7 mouse cellular contexts compared by ENCODE assay signal in the genomic region with DNA sequence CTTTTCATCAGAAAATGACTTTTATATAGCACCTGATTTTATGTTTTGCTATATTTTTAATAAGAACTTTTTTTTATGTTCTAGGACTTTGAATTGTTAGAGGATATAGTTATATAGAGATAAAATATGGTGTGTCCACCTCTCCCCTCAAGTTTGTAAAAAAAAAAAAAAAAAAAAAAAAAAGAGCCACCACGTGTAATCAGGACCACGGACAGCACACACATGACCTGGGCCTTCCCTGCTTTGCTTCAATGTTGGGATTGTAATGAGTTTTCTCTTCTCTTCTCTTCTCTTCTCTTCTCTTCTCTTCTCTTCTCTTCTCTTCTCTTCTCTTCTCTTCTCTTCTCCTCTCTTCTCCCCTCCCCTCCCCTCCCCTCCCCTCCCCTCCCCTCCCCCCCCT.
DNase-seq lines count a peak whose midpoint lies in the region; ATAC-seq and TF ChIP-seq lines count a peak whose summit lies in the region.
"Not testable (repeated sequence)": the region's sequence is repeated elsewhere in the genome, so short reads cannot be mapped to it uniquely, and the experiment has no call there.

No protein-coding gene starts in this region.

- not testable (repeated sequence) for H3K4me1 ChIP-seq in MEL (ENCODE audit: control insufficient read depth in 1 of 2, insufficient read depth in 2 of 2, low read length in 2 of 2); embryonic facial prominence, embryonic 11.5 days (ENCODE audit: control insufficient read depth, insufficient read depth, low read length); kidney, postnatal 0 days (replicated peaks; ENCODE audit: insufficient read depth, low read length); lung, embryonic 14.5 days (ENCODE audit: insufficient read depth)

- H3K9ac ChIP-seq in MEL (ENCODE audit: control insufficient read depth, low read depth, low read length, poor library complexity, severe bottlenecking); embryonic facial prominence, embryonic 11.5 days (replicated peaks; ENCODE audit: low read length); kidney, postnatal 0 days (ENCODE audit: low read depth, low read length); lung, embryonic 14.5 days: not testable (repeated sequence)

- H3K36me3 ChIP-seq in MEL (ENCODE audit: control insufficient read depth in 1 of 2, insufficient read depth in 2 of 2, low read length in 2 of 2); embryonic facial prominence, embryonic 11.5 days (replicated peaks; ENCODE audit: control insufficient read depth, insufficient read depth, low read depth, low read length); kidney, postnatal 0 days (ENCODE audit: insufficient read depth, low read length); lung, embryonic 14.5 days (ENCODE audit: insufficient read depth): not testable (repeated sequence)

- not testable (repeated sequence) for TF ChIP-seq RAD21 in MEL (IDR thresholded peaks at IDR 0.05; ENCODE audit: low read depth, low read length)

- WGBS in embryonic facial prominence, embryonic 11.5 days = 19% methylated on average over 2 of the region's 2 CpGs
- WGBS in kidney, postnatal 0 days = 3% methylated on average over 2 of the region's 2 CpGs
- WGBS in lung, embryonic 14.5 days = 5% methylated on average over 2 of the region's 2 CpGs

- not testable (repeated sequence) for TF ChIP-seq EP300 in MEL (IDR thresholded peaks at IDR 0.05; ENCODE audit: low read depth in 1 of 2, low read length in 2 of 2)

- not testable (repeated sequence) for TF ChIP-seq CTCF in MEL (IDR thresholded peaks at IDR 0.05 in 2 of 3, conservative IDR thresholded peaks at IDR 0.05 in 1 of 3; ENCODE audit: control insufficient read depth in 1 of 3, insufficient read depth in 1 of 3, low read depth in 2 of 3, low read length in 3 of 3, poor library complexity in 1 of 3, severe bottlenecking in 1 of 3); kidney, postnatal 0 days (IDR thresholded peaks at IDR 0.05; ENCODE audit: low read depth); lung, embryonic 14.5 days (IDR thresholded peaks at IDR 0.05; ENCODE audit: low read depth)

- H3K27ac ChIP-seq in MEL (ENCODE audit: control insufficient read depth, low read depth, low read length); embryonic facial prominence, embryonic 11.5 days (replicated peaks; ENCODE audit: low read depth, low read length); kidney, postnatal 0 days; lung, embryonic 14.5 days (ENCODE audit: low read depth): not testable (repeated sequence)

- not testable (repeated sequence) for H3K79me2 ChIP-seq in MEL (ENCODE audit: control insufficient read depth, insufficient read depth, low read length, poor library complexity)

- H3K4me2 ChIP-seq in embryonic facial prominence, embryonic 11.5 days (ENCODE audit: low read depth, low read length); kidney, postnatal 0 days (ENCODE audit: low read length); lung, embryonic 14.5 days: not testable (repeated sequence)

- H3K4me3 ChIP-seq in MEL (ENCODE audit: control insufficient read depth in 1 of 2, insufficient read depth in 1 of 2, low read depth in 2 of 2, low read length in 2 of 2); embryonic facial prominence, embryonic 11.5 days (ENCODE audit: low read depth, low read length); kidney, postnatal 0 days (replicated peaks; ENCODE audit: low read depth, low read length); lung, embryonic 14.5 days (ENCODE audit: low read depth, low read length): not testable (repeated sequence)

- not testable (repeated sequence) for H3K27me3 ChIP-seq in MEL (ENCODE audit: control insufficient read depth in 1 of 2, insufficient read depth in 2 of 2, low read length in 2 of 2); embryonic facial prominence, embryonic 11.5 days (ENCODE audit: control insufficient read depth, insufficient read depth, low read length); kidney, postnatal 0 days (ENCODE audit: insufficient read depth, low read length); lung, embryonic 14.5 days (ENCODE audit: insufficient read depth, low read length)

- TF ChIP-seq POLR2A in MEL (IDR thresholded peaks at IDR 0.05; ENCODE audit: control insufficient read depth in 1 of 2, insufficient read depth in 1 of 2, low read depth in 1 of 2, low read length in 2 of 2, poor library complexity in 1 of 2) = not testable (repeated sequence)

- not testable (repeated sequence) for H3K9me3 ChIP-seq in MEL (replicated peaks; ENCODE audit: insufficient read depth, low read length); embryonic facial prominence, embryonic 11.5 days (replicated peaks; ENCODE audit: control insufficient read depth, low read length); kidney, postnatal 0 days (replicated peaks; ENCODE audit: low read length); lung, embryonic 14.5 days (ENCODE audit: low read depth, low read length)

- DNase-seq in 3T3-L1 (ENCODE audit: low read depth, low spot score) (peak; percentile 20), MEL (ENCODE audit: low read depth, low spot score) (peak; percentile 26)
- peak; percentile 42 for DNase-seq in embryo, embryonic 10 days (ENCODE audit: low spot score)
- DNase-seq in embryonic facial prominence, embryonic 11.5 days (ENCODE audit: low spot score) = peak; percentile 38
- DNase-seq in kidney, postnatal 0 days (ENCODE audit: low spot score) = peak; percentile 47
- peak; percentile 46 for DNase-seq in lung, embryonic 14.5 days
- DNase-seq in retina, postnatal 1 day = peak; percentile 5

- ATAC-seq in embryonic facial prominence, embryonic 11.5 days (replicated peaks; ENCODE audit: insufficient number of reproducible peaks, low FRiP score, low TSS enrichment, low read depth); kidney, postnatal 0 days (replicated peaks; ENCODE audit: low FRiP score, low read depth); lung, embryonic 14.5 days (ENCODE audit: insufficient read depth): not testable (repeated sequence)

TF ChIP-seq in MEL, 35 proteins besides CTCF, POLR2A, EP300 and RAD21:
- TF ChIP-seq MAX (IDR thresholded peaks at IDR 0.05; ENCODE audit: low read length) (0 out of 2 replicates have a peak, but pooled peaks have one; percentile 20), MXI1 (IDR thresholded peaks at IDR 0.05; ENCODE audit: low read depth, low read length) (peak; percentile 56), ZNF384 (IDR thresholded peaks at IDR 0.05; ENCODE audit: low read depth, low read length) (peak; percentile 94), SIN3A (IDR thresholded peaks at IDR 0.05; ENCODE audit: low read length) (peak; percentile 37; the same call in 1 of the 2 replicates)
